8 mouse cellular contexts compared by ENCODE assay signal in genomic region chr3:51416364-51417134, GRCm38 (mm10). TPM values are rescaled to one million over a fixed set of nuclear protein-coding genes. Genes with fewer than 3 reads are reported as not detected.
DNase-seq lines count a peak whose midpoint lies in the region; ATAC-seq and TF ChIP-seq lines count a peak whose summit lies in the region.

No protein-coding gene starts in this region.

- peak overlapping the region; percentile 62 for H3K4me3 ChIP-seq in cortical plate, adult 2 months (ENCODE audit: insufficient read depth, low read length)
- H3K4me3 ChIP-seq in limb, embryonic 14.5 days (replicated peaks; ENCODE audit: low read length) = peak overlapping the region; percentile 96
- peak overlapping the region; percentile 86 for H3K4me3 ChIP-seq in midbrain, embryonic 13.5 days (replicated peaks)
- peak overlapping the region; percentile 94 for H3K4me3 ChIP-seq in stomach, embryonic 14.5 days (ENCODE audit: low read depth, low read length)

- H3K36me3 ChIP-seq in limb, embryonic 14.5 days (ENCODE audit: control insufficient read depth, insufficient read depth, low read length) = peaks cover 3% of the 10 kb centered on the region; the same call in 1 of the 2 replicates
- no peaks in the 10 kb centered on the region for H3K36me3 ChIP-seq in midbrain, embryonic 13.5 days
- no peaks in the 10 kb centered on the region; the same call in 1 of the 2 replicates for H3K36me3 ChIP-seq in stomach, embryonic 14.5 days (ENCODE audit: control insufficient read depth, insufficient read depth, low read length)

- no peaks in the 10 kb centered on the region for H3K9me3 ChIP-seq in limb, embryonic 14.5 days (ENCODE audit: control insufficient read depth, low read length)
- H3K9me3 ChIP-seq in midbrain, embryonic 13.5 days = no peaks in the 10 kb centered on the region
- H3K9me3 ChIP-seq in stomach, embryonic 14.5 days (ENCODE audit: control insufficient read depth, low read depth, low read length) = no peaks in the 10 kb centered on the region

- H3K27ac ChIP-seq in cortical plate, adult 2 months (ENCODE audit: insufficient read depth, low read length) = peak overlapping the region; percentile 44; the same call in 1 of the 2 replicates
- peak overlapping the region; percentile 91 for H3K27ac ChIP-seq in limb, embryonic 14.5 days (replicated peaks; ENCODE audit: low read depth, low read length)
- peak overlapping the region; percentile 87 for H3K27ac ChIP-seq in midbrain, embryonic 13.5 days
- H3K27ac ChIP-seq in stomach, embryonic 14.5 days (ENCODE audit: low read length) = peak overlapping the region; percentile 95

- no peaks in the 10 kb centered on the region for H3K27me3 ChIP-seq in limb, embryonic 14.5 days (ENCODE audit: control insufficient read depth, insufficient read depth, low read length)
- no peaks in the 10 kb centered on the region for H3K27me3 ChIP-seq in midbrain, embryonic 13.5 days
- H3K27me3 ChIP-seq in stomach, embryonic 14.5 days (ENCODE audit: control insufficient read depth, insufficient read depth, low read length) = no peaks in the 10 kb centered on the region

- no peak for TF ChIP-seq CTCF in cortical plate, adult 2 months (IDR thresholded peaks at IDR 0.05; ENCODE audit: extremely low read depth, insufficient read depth, low read length)

- H3K9ac ChIP-seq in limb, embryonic 14.5 days (ENCODE audit: low read depth, low read length, severe bottlenecking) = peak overlapping the region; percentile 97
- peak overlapping the region; percentile 92 for H3K9ac ChIP-seq in midbrain, embryonic 13.5 days (replicated peaks)
- peak overlapping the region; percentile 95 for H3K9ac ChIP-seq in stomach, embryonic 14.5 days (replicated peaks; ENCODE audit: low read depth, low read length)

- no peak for TF ChIP-seq POLR2A in cortical plate, adult 2 months (IDR thresholded peaks at IDR 0.05; ENCODE audit: extremely low read depth, insufficient read depth, low read length)
- TF ChIP-seq POLR2A in limb, embryonic 14.5 days (IDR thresholded peaks at IDR 0.05; ENCODE audit: borderline replicate concordance, extremely low read depth, insufficient read depth, insufficient read length) = no peak

- WGBS in limb, embryonic 14.5 days = under 1% methylated on average over 33 of the region's 68 CpGs
- under 1% methylated on average over 63 of the region's 68 CpGs for WGBS in midbrain, embryonic 13.5 days
- under 1% methylated on average over 55 of the region's 68 CpGs for WGBS in stomach, embryonic 14.5 days

- H3K4me1 ChIP-seq in cortical plate, adult 2 months (ENCODE audit: control insufficient read depth, insufficient read depth, low read length) = peaks cover 9% of the 10 kb centered on the region
- peaks cover 19% of the 10 kb centered on the region for H3K4me1 ChIP-seq in limb, embryonic 14.5 days (ENCODE audit: control insufficient read depth, insufficient read depth, low read length)
- H3K4me1 ChIP-seq in midbrain, embryonic 13.5 days (replicated peaks) = peaks cover 37% of the 10 kb centered on the region
- peaks cover 23% of the 10 kb centered on the region; the same call in 1 of the 2 replicates for H3K4me1 ChIP-seq in stomach, embryonic 14.5 days (ENCODE audit: control insufficient read depth, insufficient read depth, low read length)

- intact Hi-C loops in gastrocnemius, postnatal 14 days (cut with DNase I; ENCODE audit: low total_unique reads) = no loop called here

- H3K4me2 ChIP-seq in limb, embryonic 14.5 days (replicated peaks; ENCODE audit: low read depth, low read length, severe bottlenecking) = peak overlapping the region; percentile 85
- peak overlapping the region; percentile 79 for H3K4me2 ChIP-seq in midbrain, embryonic 13.5 days (replicated peaks)
- peak overlapping the region; percentile 76 for H3K4me2 ChIP-seq in stomach, embryonic 14.5 days (replicated peaks; ENCODE audit: low read depth, low read length)

- ATAC-seq in limb, embryonic 14.5 days (ENCODE audit: low FRiP score, low read depth) = peak; percentile 25
- peak; percentile 60 for ATAC-seq in midbrain, embryonic 13.5 days
- peak; percentile 38; the same call in 1 of the 2 replicates for ATAC-seq in stomach, embryonic 14.5 days (ENCODE audit: insufficient number of reproducible peaks, insufficient read depth, low FRiP score, low read depth)

- DNase-seq in spleen, adult 12 weeks (ENCODE audit: low spot score) = peak; percentile 47
- DNase-seq in spleen, adult 18-20 months = no peak
- DNase-seq in gastrocnemius, postnatal 14 days = peak; percentile 59
- DNase-seq in induced T-regulatory cell, adult 2 months (ENCODE audit: low read depth) = peak; percentile 78
- no peak for DNase-seq in limb, embryonic 14.5 days (ENCODE audit: low spot score)

RNA-seq across cellular contexts. Expression of gene Naa15, which starts 1.6 kb away (rescaled TPM):
- 20.7 and 22.2 TPM in 2 replicates for polyA plus RNA-seq in cortical plate, adult 2 months (2012; rRNA removed)
- total RNA-seq in gastrocnemius, postnatal 14 days (2021) = 10 to 100 TPM; 37.9 to 55.4 TPM
- polyA plus RNA-seq in limb, embryonic 14.5 days (2012; rRNA removed) = 22.4 and 26.9 TPM in 2 replicates
- 37.4 and 37.8 TPM in 2 replicates for polyA plus RNA-seq in limb, embryonic 14.5 days (2014; fragmentation: Nextera tagmentation; extraction: Ambion mirVana)
- 56.4 and 63.7 TPM in 2 replicates for polyA plus RNA-seq in midbrain, embryonic 13.5 days (2015; fragmentation: Nextera tagmentation; extraction: Ambion mirVana)
- polyA plus RNA-seq in stomach, embryonic 14.5 days (2014; fragmentation: Nextera tagmentation; extraction: Ambion mirVana) = 41.5 and 45.7 TPM in 2 replicates

RNA-seq across cellular contexts. Expression of gene Ndufc1, which starts 7.8 kb away (rescaled TPM):
- 450 and 485 TPM in 2 replicates for polyA plus RNA-seq in cortical plate, adult 2 months (2012; rRNA removed)
- 1,000 to 10,000 TPM; 1,012 to 1,143 TPM for total RNA-seq in gastrocnemius, postnatal 14 days (2021)
- polyA plus RNA-seq in limb, embryonic 14.5 days (2012; rRNA removed) = 249 and 276 TPM in 2 replicates
- polyA plus RNA-seq in limb, embryonic 14.5 days (2014; fragmentation: Nextera tagmentation; extraction: Ambion mirVana) = 624 and 640 TPM in 2 replicates
- 772 and 835 TPM in 2 replicates for polyA plus RNA-seq in midbrain, embryonic 13.5 days (2015; fragmentation: Nextera tagmentation; extraction: Ambion mirVana)
- polyA plus RNA-seq in stomach, embryonic 14.5 days (2014; fragmentation: Nextera tagmentation; extraction: Ambion mirVana) = 674 and 700 TPM in 2 replicates

RNA-seq across cellular contexts. Expression of gene Mgarp, which starts 20.0 kb away (rescaled TPM):
- 0.08 TPM in 1 of 2 replicates, not detected in the other for polyA plus RNA-seq in cortical plate, adult 2 months (2012; rRNA removed)
- under 1 TPM; 0.24 to 0.29 TPM for total RNA-seq in gastrocnemius, postnatal 14 days (2021)
- 3.1 TPM in 2 replicates for polyA plus RNA-seq in limb, embryonic 14.5 days (2012; rRNA removed)
- polyA plus RNA-seq in limb, embryonic 14.5 days (2014; fragmentation: Nextera tagmentation; extraction: Ambion mirVana) = 4.0 and 4.9 TPM in 2 replicates
- 5.6 and 12.0 TPM in 2 replicates for polyA plus RNA-seq in midbrain, embryonic 13.5 days (2015; fragmentation: Nextera tagmentation; extraction: Ambion mirVana)
- polyA plus RNA-seq in stomach, embryonic 14.5 days (2014; fragmentation: Nextera tagmentation; extraction: Ambion mirVana) = 2.9 and 3.0 TPM in 2 replicates

Comparison
In these comparisons a context has a peak if more than half of its experiments do, and no peak if none do; other contexts are left out.
1. DNase-seq: peak in spleen, adult 12 weeks (single experiment), gastrocnemius, postnatal 14 days (single experiment) and induced T-regulatory cell, adult 2 months (single experiment); none in spleen, adult 18-20 months (0 of 2) and limb, embryonic 14.5 days (single experiment).
2. H3K27ac ChIP-seq: peak in every context shown above with its lines; median percentile 95 in stomach, embryonic 14.5 days; 91 in limb, embryonic 14.5 days; 87 in midbrain, embryonic 13.5 days; 44 in cortical plate, adult 2 months.
3. Peak in every context shown above with its lines, with median percentiles within 50 percentile points of each other: H3K4me3 ChIP-seq, ATAC-seq, H3K4me2 ChIP-seq and H3K9ac ChIP-seq.